Comparison of ENCODE assay signal across 37 mouse cellular contexts in genomic region chr19:7753371-7753770, GRCm38 (mm10). TPM values are rescaled to one million over a fixed set of nuclear protein-coding genes. Genes with fewer than 3 reads are reported as not detected.
"Had no signal": no experiment of that assay in that cellular context is flagged by ENCODE, and none has a peak within 500 bp of the region (broad histone marks: within the 10 kb centered on the region; RNA-seq: fewer than 3 reads in every experiment).

No protein-coding gene starts in this region.

RNA-seq across cellular contexts. Expression of gene Slc22a19, which starts 42.3 kb away (rescaled TPM):
- total RNA-seq: heart, postnatal 10 days; heart, postnatal 14 days; heart, postnatal 25 days; heart, postnatal 36 days; heart, postnatal 4 days; hematopoietic stem cell, adult 5-6 weeks; layer of hippocampus, adult 18-20 months; layer of hippocampus, adult 2 months; layer of hippocampus, adult 8-10 months; layer of hippocampus, postnatal 10 days; layer of hippocampus, postnatal 14 days; layer of hippocampus, postnatal 25 days; layer of hippocampus, postnatal 36 days; left cerebral cortex, adult 18-20 months; left cerebral cortex, adult 2 months; left cerebral cortex, adult 8-10 months had no signal
- polyA plus RNA-seq: heart, embryonic 12.5 days; heart, embryonic 13.5 days; heart, embryonic 14.5 days; heart, embryonic 15.5 days; heart, embryonic 16.5 days; heart, postnatal 0 days; hindbrain, embryonic 10.5 days; inflammation-experienced regulatory T-cells, adult 6 months; intestine, embryonic 14.5 days; intestine, embryonic 15.5 days; intestine, embryonic 16.5 days; intestine, postnatal 0 days; large intestine, adult 2 months had no signal

RNA-seq across cellular contexts. Expression of gene Slc22a26, which starts 49.1 kb away (rescaled TPM):
- total RNA-seq: heart, postnatal 10 days; heart, postnatal 14 days; heart, postnatal 25 days; heart, postnatal 36 days; heart, postnatal 4 days; hematopoietic stem cell, adult 5-6 weeks; hindbrain, postnatal 0 days; layer of hippocampus, adult 18-20 months; layer of hippocampus, adult 2 months; layer of hippocampus, adult 8-10 months; layer of hippocampus, postnatal 10 days; layer of hippocampus, postnatal 14 days; layer of hippocampus, postnatal 25 days; layer of hippocampus, postnatal 36 days; left cerebral cortex, adult 18-20 months; left cerebral cortex, adult 2 months; left cerebral cortex, adult 8-10 months had no signal
- polyA plus RNA-seq: heart, embryonic 12.5 days; heart, embryonic 13.5 days; heart, embryonic 14.5 days; heart, embryonic 15.5 days; heart, embryonic 16.5 days; heart, postnatal 0 days; hindbrain, embryonic 10.5 days; hindbrain, embryonic 11.5 days; hindbrain, embryonic 12.5 days; hindbrain, embryonic 13.5 days; hindbrain, embryonic 14.5 days; hindbrain, embryonic 15.5 days; hindbrain, embryonic 16.5 days; hindbrain, postnatal 0 days; inflammation-experienced regulatory T-cells, adult 6 months; intestine, embryonic 14.5 days; intestine, embryonic 15.5 days; intestine, embryonic 16.5 days; intestine, postnatal 0 days; kidney, embryonic 14.5 days; large intestine, adult 2 months had no signal
